Mouse (Mus musculus) left cerebral cortex, postnatal 4 days (tissue): ENCODE results near the gene Il21r. TPM values are rescaled to one million over a fixed set of nuclear protein-coding genes. Genes with fewer than 3 reads are reported as not detected.

Experiments used
- DNase-seq: peaks from one replicate; pipeline ENCODE4 v3.0.0-alpha.2; 2022
- intact Hi-C: fragments of 180-260 bp; cut with DNase I; formaldehyde crosslinking; loops from one replicate; pipeline ENCODE4 v1.15.1; 2025
- total RNA-seq, 2 experiments: library from RNA; stranded (reverse); gene quantifications; 2 replicates each; pipeline ENCODE4 v1.2.3; 2021

Gene Il21r
- under 1 TPM; 0.54 to 0.66 TPM for total RNA-seq

DNA sequence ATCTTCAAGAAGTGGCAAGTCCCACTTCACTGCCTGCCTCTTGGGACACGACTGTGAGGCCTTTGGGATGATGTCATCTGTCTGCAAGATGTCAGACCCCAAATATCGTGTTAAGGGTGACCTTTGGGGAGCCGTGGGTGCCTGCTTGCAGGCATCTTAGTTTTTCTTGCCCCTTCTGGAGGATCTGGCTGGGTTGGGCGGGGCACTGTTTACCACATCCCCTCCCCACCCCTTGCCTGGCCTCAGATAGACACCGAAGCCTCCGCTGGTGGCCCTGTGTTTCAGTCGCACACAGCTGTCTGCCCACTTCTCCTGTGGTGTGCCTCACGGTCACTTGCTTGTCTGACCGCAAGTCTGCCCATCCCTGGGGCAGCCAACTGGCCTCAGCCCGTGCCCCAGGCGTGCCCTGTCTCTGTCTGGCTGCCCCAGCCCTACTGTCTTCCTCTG is at the start of gene Il21r:
Gene Il21r, plus strand, starts transcription at position 245 of the 447 bp plus-strand sequence.
- intact Hi-C loops = no loop called here
- no peak for DNase-seq

DNA sequence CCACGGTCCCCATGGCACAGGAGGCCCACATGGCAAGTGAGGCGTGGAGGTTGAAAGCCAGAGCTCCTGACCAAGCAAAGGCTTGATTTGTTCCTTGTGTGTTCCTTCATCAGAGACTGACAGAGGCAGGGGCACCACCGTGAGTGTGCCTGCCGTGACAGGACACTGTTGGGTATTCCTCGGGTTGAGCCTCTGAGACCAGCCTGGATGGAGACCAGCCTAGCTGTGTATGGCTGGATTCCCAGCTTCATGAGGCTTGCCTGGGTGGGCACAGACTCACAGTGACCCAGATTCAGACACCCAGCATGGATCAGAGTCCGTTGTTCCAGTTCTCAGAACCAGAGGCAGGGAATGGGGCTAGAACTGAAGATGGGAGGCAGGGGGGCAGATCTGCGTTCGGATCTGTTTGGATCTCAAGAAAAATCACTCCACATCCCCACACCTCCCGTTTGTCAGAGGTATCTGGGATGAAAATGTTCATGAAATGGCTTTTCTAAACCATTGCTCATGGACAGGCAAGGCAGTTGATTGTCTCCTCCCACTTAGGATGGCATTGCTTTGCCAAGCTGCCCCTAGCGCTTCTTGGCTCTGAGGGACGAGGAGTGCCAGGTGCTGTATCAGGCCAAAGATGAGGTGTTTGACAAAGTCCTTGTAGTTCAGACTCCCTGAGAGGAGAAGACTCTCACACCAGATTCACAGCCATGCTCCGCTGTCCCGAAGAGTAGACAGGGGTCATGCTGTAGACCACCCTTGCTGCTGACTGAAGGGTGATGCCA is 49.4 kb upstream of the Il21r start:
- no peak for DNase-seq
- intact Hi-C loops = no loop called here

DNA sequence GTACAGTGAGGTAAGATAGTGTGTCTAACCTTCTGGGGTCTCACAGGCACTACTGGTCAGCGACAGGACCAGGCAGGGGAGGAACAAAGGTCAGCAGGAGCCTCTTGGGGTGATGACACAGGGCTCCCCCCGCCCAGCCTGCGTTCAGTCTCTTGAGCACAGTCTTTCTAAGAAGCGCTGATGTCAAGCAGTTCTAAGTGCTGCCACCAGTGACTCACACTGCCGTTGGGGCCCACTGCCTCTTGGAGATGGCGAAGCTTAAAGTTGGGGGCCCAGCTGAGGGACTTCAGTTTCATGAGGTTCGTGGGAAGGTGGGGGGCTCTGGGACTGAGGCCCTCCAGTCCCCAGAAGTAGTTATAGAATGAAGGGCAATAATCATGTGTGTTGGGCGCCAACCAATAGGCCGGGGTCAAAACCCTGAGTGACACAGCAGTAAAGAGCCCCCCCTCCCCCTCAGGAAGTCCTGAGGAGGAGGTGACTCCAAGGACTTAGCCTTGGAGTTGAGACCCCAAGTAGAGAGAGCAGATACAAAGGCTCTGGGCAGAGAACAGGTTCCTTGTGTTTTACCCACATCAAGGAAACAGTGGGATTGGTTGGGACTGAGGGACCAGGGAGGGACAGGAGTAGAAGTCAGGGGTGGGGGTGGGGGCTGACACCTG is 48.6 kb upstream of the Il21r start:
- intact Hi-C loops = no loop called here
- no peak for DNase-seq

DNA sequence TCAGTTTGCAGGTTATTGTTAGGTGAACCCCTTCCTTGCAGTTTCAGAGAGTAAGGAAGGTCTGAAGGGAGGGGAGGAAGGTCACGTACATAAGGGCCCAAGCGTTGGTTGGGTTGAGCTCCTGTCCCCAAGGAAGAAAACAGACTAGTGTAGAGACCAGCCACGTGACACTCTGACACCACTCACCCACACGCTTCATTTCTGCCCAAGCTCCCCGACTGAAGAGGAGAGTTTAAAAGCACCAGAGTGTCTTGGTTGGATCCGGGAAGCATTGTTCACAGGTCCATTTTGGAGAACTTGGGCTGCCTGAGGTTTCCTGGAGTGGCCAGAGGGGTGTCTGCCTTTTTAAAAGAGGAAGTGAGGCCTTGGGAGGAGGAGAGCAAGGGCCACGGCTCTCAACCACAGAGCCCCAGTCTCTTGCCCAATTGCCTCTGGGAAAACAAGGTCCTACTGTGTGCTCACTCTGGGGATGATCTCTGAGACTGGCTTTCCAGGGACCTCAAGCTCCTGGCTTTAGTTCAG is 47.8 kb upstream of the Il21r start:
- intact Hi-C loops = no loop called here

DNA sequence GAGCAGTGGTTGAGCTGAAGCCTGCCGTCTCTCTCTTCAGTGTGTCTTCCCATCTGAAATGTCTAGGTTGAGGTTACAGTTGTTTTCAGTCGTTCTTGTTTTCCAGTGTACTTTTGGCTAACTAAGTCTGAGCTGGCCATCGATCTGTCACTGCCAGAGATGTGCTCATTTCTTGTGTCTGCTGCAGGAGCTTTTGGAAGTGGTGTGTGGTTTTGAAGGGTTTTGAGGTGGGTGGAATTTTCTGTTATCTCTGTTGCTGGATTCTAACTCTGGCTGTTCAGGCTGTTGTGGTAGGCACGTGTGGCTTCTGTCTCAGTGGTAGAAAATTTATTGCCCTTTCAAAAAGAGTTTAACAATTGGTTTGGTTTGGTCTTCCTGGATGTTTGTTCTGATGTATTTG is 47.1 kb upstream of the Il21r start:
- no peak for DNase-seq
- intact Hi-C loops = no loop called here

More for the DNA sequence above, 47.8 kb upstream of the Il21r start:
- DNase-seq = no peak

DNA sequence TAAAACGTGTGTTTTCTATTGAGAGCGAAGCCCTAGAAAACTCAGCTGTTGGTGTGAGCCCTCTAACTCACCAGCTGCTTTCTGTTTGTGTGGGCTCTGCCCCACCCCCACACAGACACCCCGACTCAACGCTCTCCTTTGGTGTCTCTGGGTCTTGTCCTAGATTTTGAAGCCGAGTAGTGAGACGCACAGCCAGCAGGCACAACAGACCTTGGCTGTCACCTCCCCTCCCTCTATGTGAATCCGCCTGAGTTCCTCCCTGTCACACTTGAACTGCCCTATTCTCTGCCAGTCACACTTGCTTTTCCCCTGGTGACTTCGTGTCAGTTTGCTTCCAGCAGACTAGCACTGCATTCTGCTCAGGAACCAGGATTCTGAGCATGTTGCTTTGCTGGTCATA is 46.4 kb upstream of the Il21r start:
- DNase-seq = no peak
- intact Hi-C loops = no loop called here

DNA sequence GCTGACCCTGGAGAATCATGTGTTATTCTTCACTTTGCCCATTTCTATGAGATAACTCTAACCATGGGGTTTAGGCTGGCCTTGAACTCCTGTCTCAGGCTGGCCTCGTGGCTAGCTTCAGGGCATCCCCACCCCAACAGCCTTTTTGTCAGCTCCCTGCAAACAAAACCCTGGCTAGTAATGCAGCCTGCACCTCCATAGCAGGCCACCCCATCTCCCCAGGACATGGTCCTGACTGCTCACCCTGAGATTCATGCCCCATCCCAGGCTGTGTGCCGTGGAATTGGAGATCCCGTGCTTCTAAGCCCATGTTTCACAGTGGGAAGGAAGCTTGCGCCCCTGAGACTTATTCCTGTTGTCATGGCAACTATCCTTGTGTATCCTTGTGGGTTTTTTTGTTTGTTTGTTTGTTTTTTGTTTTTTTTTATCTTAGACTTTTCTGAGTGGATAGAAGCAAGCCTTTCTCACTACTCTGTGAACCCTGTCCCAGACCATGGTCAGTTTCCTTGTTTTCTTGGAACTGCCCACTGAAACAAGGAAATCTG is 44.8 kb upstream of the Il21r start:
- intact Hi-C loops = no loop called here

DNA sequence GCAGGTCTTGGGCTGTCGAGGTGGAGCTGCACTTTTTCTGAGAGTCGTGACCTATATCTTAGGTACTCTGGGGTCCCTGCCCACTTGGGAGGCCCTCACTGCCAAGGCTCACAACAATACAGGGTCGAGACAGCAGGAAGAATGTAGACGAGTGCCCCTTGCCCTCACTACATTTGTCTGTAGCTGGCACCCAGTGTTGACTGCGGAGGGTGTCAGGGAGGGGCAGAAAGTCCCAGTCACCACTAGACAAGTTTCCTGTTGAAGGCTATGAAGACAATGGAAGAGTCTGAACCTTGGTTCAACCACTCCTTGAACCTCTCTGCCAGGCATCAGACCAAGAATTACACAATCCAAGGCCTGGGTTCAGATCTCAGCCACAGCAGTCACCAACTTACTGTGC is 44.2 kb upstream of the Il21r start:
- no peak for DNase-seq
- intact Hi-C loops = no loop called here

More for the DNA sequence above, 44.8 kb upstream of the Il21r start:
- DNase-seq = no peak

DNA sequence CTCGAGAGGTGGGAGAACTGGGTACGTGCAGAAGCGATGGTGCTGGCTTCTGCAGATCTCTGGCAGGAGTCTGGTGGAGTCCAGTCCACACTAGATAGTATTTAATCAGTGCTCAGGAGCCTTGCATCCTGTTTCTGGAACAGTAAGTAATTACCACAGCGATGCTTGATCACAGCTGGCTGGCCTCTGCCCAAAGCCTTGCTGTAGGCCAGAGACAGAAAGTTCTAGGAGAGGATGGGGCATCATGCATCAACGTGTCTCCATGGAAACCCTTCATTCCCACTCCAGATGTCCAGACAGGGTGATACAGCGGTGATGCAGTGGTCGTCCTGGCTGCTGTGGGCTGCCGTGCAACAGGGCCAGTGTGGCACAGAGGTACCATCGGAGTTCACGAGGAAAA is 43.7 kb upstream of the Il21r start:
- DNase-seq = no peak
- intact Hi-C loops = no loop called here

DNA sequence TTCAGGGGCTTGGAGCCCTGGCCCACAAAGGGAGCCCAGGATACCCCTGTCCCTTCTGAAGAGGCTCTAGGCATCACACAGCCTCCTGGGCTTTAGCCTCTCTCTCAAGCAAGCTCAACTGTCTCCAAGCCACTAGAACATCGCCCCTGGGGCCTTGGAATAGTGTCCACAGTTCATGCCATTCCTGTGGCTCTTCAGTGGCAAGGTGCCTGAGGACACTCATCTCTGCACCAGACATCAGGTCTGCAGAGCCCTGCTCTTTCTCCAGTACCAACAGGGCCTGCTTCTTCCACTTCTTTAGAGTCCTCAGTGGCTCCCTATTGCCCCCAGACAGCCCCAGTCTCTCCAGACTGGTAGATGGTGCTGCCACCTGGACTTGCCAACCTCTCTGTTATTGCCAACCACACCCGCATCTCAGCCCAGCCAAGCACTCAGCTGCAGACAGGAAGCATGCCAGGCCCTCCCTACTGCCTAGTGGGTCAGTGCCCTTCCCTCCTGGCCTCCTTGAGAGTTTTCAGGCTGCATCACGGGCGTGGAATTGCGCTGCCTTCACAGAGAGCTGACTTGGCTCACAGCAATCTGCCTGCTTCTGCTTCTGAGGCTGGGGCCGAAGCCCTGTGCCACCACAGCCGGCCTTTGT is 43.0 kb upstream of the Il21r start:
- intact Hi-C loops = no loop called here
- peak; percentile 77 for DNase-seq

DNA sequence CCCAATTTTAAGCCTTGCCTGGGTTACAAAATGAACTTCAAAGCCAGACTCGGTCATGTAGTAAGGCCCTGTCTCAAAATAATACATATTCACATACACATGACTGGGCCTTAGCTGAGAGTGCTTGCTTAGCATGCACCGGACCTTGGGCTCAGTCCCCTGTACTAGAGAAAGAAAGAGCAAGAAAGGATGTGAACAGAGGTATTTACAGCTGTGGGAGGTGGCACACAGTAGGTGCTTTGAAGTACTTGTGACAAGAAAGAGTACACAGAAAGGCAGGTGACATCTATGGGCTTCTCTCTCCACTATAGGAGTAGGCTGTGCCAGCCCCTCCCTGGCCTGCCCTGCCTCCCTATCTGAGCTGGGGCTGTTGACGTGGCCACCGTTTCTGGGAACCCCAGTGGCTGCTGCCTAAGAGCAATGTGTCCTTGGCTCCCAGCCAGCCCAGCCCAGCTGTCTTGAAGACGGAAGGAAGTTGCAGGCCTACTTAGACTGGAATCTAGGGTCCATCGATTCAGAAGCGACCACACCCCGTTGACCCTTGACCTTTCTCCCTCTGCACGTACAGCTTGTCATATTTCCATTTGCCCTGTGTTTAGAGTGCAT is 42.0 kb upstream of the Il21r start:
- DNase-seq = peak; percentile 70
- intact Hi-C loops = no loop called here

DNA sequence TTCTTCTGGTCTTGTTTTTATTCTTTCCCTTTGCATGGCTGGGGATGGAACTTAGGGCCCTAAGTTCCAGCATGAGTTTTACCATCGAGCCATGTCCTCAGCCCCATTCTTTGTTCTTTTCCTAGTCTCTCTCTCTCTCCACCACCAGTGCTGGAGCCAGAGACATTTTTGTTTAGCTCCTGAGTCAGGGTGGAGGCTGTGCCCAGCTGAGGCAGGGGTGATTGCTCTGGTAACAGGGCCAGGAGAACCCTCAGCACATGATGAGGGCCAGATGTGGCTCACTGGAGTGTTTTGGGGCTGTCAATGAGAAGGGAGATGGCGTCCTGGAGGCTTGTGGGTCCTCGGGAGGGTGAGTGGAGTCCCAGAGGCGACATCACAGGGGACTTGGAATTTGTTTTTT is 40.8 kb upstream of the Il21r start:
- DNase-seq = no peak
- intact Hi-C loops = no loop called here

DNA sequence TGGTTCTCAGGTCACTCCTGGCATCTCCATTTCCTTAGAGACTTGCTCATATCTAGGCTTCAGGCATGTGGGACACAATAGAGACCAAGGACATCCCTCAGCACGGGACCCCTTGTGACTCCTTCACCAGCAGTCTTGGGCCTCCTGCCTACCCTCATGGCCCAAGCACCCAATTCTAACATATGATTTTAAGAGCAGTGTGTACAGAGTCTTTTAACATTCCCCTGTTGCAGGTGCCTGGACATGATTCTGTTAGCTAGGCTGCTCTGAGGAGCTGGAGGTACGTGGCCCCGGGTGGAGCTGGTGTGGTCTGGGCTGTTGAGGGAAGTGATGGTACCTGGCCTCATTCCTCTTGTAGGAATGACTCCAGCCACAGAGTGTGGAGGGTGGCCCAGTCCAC is 40.1 kb upstream of the Il21r start:
- intact Hi-C loops = no loop called here
- no peak for DNase-seq

DNA sequence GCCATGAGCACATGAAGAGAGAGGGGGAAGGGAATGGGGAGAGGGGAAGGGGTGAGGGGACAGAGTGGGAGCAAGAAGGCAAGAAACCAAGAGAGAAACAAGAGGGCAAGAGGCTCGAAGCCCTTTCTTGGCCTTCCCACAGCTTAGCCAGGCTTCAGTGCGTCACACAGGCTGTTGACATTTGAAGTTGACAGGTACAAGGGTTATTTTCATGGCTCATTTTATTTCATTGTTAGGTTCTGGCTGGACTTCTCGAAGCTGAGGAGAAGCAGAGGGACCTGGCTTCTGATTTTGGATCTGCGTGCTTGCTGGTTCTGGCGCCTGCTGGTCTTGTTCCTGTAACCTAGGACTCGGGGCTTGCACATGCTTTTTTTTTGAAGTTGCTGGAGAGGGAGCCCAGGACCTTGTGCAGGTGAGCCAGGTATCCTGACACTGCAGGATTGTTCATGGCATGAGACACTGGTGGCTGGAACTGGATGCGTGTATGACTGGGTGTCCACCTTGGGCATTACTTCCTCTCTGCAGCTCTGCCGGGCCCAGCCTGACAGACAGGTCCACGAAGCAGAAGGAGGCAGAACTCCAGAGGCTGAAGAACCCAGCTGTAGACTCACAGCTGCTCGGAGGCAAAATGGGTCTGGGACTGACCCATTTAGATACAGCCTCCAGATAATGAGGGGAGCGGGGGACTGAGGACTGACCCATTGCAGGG is 38.8 kb upstream of the Il21r start:
- intact Hi-C loops = no loop called here
- DNase-seq = no peak

DNA sequence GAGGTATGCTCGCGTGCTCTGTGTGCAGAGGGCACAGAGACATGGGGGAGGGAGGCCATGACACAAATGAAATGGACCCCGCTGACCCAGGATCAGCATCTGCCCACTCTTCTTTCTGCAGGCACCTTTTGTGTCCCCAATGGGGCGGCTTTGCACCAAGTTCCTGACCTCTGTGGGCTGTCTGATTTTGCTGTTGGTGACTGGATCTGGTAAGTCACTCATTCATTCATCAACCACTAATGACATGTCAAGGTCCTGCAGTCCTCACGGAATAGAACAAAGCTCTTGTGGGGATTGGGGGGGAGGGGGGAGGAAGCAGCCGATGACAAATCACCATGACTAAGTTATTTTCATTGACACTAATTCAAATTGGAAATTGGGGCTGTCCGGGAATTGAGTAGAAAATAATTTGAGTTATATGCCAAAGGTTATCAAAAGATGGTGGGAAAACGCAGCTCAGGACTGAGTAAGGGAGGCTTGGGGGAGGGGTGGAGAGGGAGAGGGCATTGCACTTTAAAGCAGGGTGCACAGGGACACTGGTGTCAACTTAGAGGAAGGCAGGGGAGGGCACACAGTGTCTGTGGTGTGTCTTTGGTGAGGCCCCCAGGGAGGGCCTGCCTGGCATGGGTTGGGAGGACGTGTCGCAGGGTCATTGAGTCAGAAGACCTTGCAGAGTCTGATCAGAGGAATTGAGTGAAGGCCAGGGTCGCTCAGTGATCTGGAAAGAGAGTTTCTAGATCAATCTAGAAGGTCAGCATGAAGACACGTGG is 37.5 kb upstream of the Il21r start:
- intact Hi-C loops = no loop called here
- DNase-seq = no peak

DNA sequence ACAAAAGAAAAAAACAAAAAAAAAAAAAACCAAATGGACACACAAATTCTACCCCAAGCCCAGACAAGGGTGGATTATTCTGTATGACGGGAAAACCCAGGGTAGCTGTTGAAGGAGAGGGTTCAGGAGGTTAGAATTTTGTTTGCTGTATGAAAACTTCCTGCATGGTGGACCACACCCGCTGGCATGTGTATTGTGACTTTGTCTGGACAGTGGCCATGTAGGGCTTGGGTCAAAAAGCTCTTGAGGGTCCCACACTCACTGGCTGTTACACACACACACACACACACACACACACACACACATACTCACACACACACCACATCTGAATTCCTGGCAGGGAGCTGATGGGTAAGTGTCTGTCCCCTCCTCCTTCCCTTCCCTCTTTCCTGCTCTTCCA is 36.8 kb upstream of the Il21r start:
- intact Hi-C loops = no loop called here
- no peak for DNase-seq

DNA sequence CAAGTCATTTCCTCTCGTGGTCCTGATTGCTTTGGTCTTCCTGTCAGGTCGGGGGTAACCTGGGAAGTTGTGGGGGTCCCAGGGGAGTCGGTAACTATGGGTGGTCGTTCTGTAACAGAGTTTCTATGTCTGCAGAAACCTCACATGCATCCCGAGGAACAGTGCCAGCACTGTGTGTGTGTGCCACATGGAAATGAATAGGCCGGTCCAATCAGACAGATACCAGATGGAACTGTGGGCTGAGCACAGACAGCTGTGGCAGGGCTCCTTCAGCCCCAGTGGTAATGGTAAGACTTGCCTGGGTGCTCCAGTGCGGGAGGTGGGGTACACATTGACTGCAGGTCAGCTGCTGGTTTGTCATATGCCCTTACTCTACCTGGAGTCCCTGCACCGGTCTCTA is 34.3 kb upstream of the Il21r start:
- intact Hi-C loops = no loop called here
- DNase-seq = peak; percentile 45

DNA sequence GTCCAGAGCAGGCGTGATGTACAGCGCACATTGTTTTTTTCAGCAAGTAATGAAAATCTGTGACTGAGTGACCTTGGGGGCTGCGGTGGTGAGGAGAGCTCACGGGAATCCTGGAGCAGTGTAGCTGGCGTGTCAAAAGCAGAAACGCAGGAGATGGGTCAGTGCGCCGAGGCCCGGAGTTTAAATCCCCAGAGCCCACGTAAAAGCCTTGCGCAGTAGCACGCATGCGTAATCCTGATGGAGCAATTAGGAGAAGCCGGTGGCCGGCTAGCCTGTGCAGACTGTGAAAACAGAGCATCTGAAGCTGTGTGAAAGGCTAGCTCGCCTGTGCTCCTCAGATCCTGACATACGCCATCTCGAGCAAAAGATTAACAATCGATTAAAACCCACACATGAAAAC is 31.3 kb upstream of the Il21r start:
- intact Hi-C loops = no loop called here
- DNase-seq = no peak

DNA sequence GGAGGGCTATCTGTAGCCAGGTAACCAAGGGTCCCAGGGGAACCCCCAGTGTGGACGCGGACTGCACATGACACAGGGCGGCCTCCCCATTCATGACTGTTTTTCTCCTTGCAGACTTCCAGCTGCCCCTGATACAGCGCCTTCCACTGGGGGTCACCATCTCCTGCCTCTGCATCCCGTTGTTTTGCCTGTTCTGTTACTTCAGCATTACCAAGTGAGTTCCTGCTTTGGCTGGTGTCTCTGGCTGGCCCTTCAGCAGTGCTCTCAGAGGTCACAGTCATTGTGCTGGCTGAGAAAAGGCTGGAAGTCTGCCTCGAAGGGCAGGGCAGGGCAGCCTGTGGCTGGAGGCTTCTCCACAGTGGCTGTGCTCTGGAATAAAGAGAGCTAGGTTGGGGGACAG is 30.5 kb upstream of the Il21r start:
- DNase-seq = no peak
- intact Hi-C loops = no loop called here

DNA sequence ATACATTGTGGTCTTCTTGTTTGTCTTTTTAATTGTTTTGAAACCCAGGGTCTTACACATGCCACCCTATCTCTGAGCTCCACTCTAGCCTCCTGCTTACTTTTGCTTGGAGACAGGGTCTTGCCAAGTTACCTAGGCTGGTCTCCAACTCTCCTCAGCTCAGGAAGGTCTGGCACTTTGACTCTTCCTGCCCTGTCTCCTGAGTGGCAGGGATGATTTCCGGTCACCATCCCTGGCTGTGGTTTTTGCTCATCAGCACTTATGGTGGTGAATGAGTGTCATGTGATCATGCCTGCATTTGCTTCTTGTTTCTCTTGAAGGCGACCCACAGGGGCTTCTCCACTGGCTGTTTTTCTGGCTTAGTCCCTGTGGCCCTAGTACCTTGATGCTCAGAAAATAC is 29.4 kb upstream of the Il21r start:
- intact Hi-C loops = no loop called here
- DNase-seq = no peak
